Mouse (Mus musculus): ENCODE measurements around the gene Olfr223.
"Not testable (repeated sequence)": the region's sequence is repeated elsewhere in the genome, so short reads cannot be mapped to it uniquely, and the experiment has no call there.

Gene Olfr223

GRCm38 (mm10) chr11:59596091-59596490 is 3.0 kb upstream of the Olfr223 start:
- no peak for DNase-seq

GRCm38 (mm10) chr11:59589496-59589895 is 3.6 kb downstream of the Olfr223 start:
- DNase-seq: no peak

- DNase-seq: no peak
Observed at GRCm38 (mm10) chr11:59584539-59584938, 8.6 kb downstream of the Olfr223 start.

GRCm38 (mm10) chr11:59576135-59576534 is 17.0 kb downstream of the Olfr223 start, which contains the start of gene Olfr222:
Olfr222 (minus strand) TSS chr11:59576235.
- not testable (repeated sequence) for DNase-seq

- no peak for DNase-seq
Observed at GRCm38 (mm10) chr11:59575726-59576125, 17.4 kb downstream of the Olfr223 start.

- no peak for DNase-seq
Observed at GRCm38 (mm10) chr11:59569306-59569705, 23.8 kb downstream of the Olfr223 start.

- DNase-seq: no peak
Observed at GRCm38 (mm10) chr11:59562837-59563236, 30.3 kb downstream of the Olfr223 start.

GRCm38 (mm10) chr11:59562336-59562735 is 30.8 kb downstream of the Olfr223 start:
- no peak for DNase-seq

GRCm38 (mm10) chr11:59560906-59561305 is 32.2 kb downstream of the Olfr223 start:
- no peak for DNase-seq

GRCm38 (mm10) chr11:59554535-59554934 is 38.6 kb downstream of the Olfr223 start:
- no peak for DNase-seq

GRCm38 (mm10) chr11:59554127-59554526 is 39.0 kb downstream of the Olfr223 start:
- DNase-seq: no peak

- DNase-seq: no peak
Observed at GRCm38 (mm10) chr11:59544005-59544404, 49.1 kb downstream of the Olfr223 start.

GRCm38 (mm10) chr11:59543376-59543775 is 49.7 kb downstream of the Olfr223 start:
- DNase-seq: no peak

GRCm38 (mm10) chr11:59542442-59542841 is 50.6 kb downstream of the Olfr223 start:
- no peak for DNase-seq

- no peak for DNase-seq
Observed at GRCm38 (mm10) chr11:59541324-59541723, 51.8 kb downstream of the Olfr223 start, which contains the start of gene Nlrp3. Nlrp3 (plus strand) TSS chr11:59541568.

GRCm38 (mm10) chr11:59540123-59540522 is 53.0 kb downstream of the Olfr223 start:
- no peak for DNase-seq
